Mouse (Mus musculus) liver, embryonic 11.5 days (tissue): ENCODE data around the gene Zfp518a. TPM values are rescaled to one million over a fixed set of nuclear protein-coding genes. Genes with fewer than 3 reads are reported as not detected.

ENCODE experiments used
- ATAC-seq: fragments of 200-750 bp; cut with Nextera tagmentation; replicated peaks from 2 replicates; pipeline ENCODE4 v1.8.0; 2017; ENCODE audit warnings: moderate number of reproducible peaks, mild to moderate bottlenecking, moderate TSS enrichment, moderate library complexity; ENCODE audit not compliant: low FRiP score
- DNase-seq: peaks from one replicate; pipeline ENCODE4 v3.0.0-alpha.2; 2017; ENCODE audit warnings: low spot score
- H3K27ac ChIP-seq: fragments of 300-500 bp; sonication (generic); 2 replicates; pipeline ENCODE4 v1.5.1; 2014; ENCODE audit warnings: mild to moderate bottlenecking, low read depth, low read length, control low read depth
- H3K27me3 ChIP-seq: fragments of 300-500 bp; sonication (generic); replicated peaks from 2 replicates; pipeline ENCODE4 v1.6.1; 2014; ENCODE audit warnings: low read length, mixed read lengths; ENCODE audit not compliant: control insufficient read depth, insufficient read depth
- H3K36me3 ChIP-seq: fragments of 300-500 bp; sonication (generic); 2 replicates; pipeline ENCODE4 v1.6.1; 2014; ENCODE audit warnings: mild to moderate bottlenecking, low read length, moderate library complexity, mixed read lengths; ENCODE audit not compliant: control insufficient read depth, insufficient read depth
- H3K4me1 ChIP-seq: fragments of 300-500 bp; sonication (generic); replicated peaks from 2 replicates; pipeline ENCODE4 v1.6.1; 2014; ENCODE audit warnings: low read length, mixed read lengths; ENCODE audit not compliant: control insufficient read depth, insufficient read depth
- H3K4me2 ChIP-seq: fragments of 300-500 bp; sonication (generic); 2 replicates; pipeline ENCODE4 v1.6.1; 2014; ENCODE audit warnings: mild to moderate bottlenecking, control low read depth, moderate library complexity
- H3K4me3 ChIP-seq: fragments of 300-500 bp; sonication (generic); 2 replicates; pipeline ENCODE4 v1.5.1; 2014; ENCODE audit warnings: low read depth, low read length, control low read depth
- H3K9ac ChIP-seq: fragments of 300-500 bp; sonication (generic); 2 replicates; pipeline ENCODE4 v1.6.1; 2014; ENCODE audit warnings: low read depth, low read length, control low read depth
- H3K9me3 ChIP-seq: fragments of 300-500 bp; sonication (generic); 2 replicates; pipeline ENCODE4 v1.6.1; 2016; ENCODE audit warnings: low read length, inconsistent platforms, mixed read lengths; ENCODE audit not compliant: control insufficient read depth
- WGBS: fragments of 180-500 bp; shearing (Covaris S2); extraction: QIAGEN DNeasy Blood & Tissue Kit; methylation state at CpG from one replicate; pipeline ENCODE4 v1.1.7; 2014; 5-methylcytosine and 5-hydroxymethylcytosine counted together
- polyA plus RNA-seq: library from polyadenylated mRNA; unstranded; fragments of >200 nt; fragmentation: Nextera tagmentation; extraction: Ambion mirVana; gene quantifications from 2 replicates; pipeline ENCODE4 v1.2.1, GENCODE M21; 2014

Zfp518a gene
- polyA plus RNA-seq, 1 experiment from 2014 or later = 13.7 TPM

GRCm38 (mm10) chr19:40888887-40889286 is 5.6 kb upstream of the Zfp518a start:
- whole genome bisulfite sequencing = 91% methylated on average over 1 of the region's 1 CpGs
- H3K4me1 ChIP-seq = no peaks in the 10 kb centered on the region
- no peak overlapping the region for H3K4me3 ChIP-seq
- no peak for ATAC-seq
- H3K36me3 ChIP-seq = no peaks in the 10 kb centered on the region
- no peak overlapping the region for H3K27ac ChIP-seq
- no peak overlapping the region for H3K4me2 ChIP-seq
- H3K27me3 ChIP-seq = peaks cover 16% of the 10 kb centered on the region
- DNase-seq = no peak
- H3K9me3 ChIP-seq = peaks cover 4% of the 10 kb centered on the region; the same call in 1 of the 2 replicates
- H3K9ac ChIP-seq = no peak overlapping the region

- DNase-seq = no peak
- ATAC-seq = peak; percentile 37
Observed at GRCm38 (mm10) chr19:40894071-40894506, 416 bp upstream of the Zfp518a start.

GRCm38 (mm10) chr19:40895393-40895703 is 843 bp downstream of the Zfp518a start:
- Histone ChIP-seq H3K4me2 (peak overlapping the region; percentile 76), H3K4me3 (peak overlapping the region; percentile 84), H3K9ac (peak overlapping the region; percentile 88), H3K9me3 (peaks cover 6% of the 10 kb centered on the region; the same call in 1 of the 2 replicates), H3K27me3 (0 out of 2 replicates have a peak, but pooled peaks cover 4% of the 10 kb centered on the region), H3K27ac (peak overlapping the region; percentile 92; the same call in 1 of the 2 replicates), H3K4me1 (no peaks in the 10 kb centered on the region), H3K36me3 (no peaks in the 10 kb centered on the region)
- WGBS = 1% methylated on average over 6 of the region's 6 CpGs
- no peak for ATAC-seq
- DNase-seq = no peak

More at GRCm38 (mm10) chr19:40894071-40894506, 416 bp upstream of the Zfp518a start:
- 43% methylated on average over 21 of the region's 21 CpGs for WGBS
- peak overlapping the region; percentile 92 for H3K27ac ChIP-seq
- H3K36me3 ChIP-seq = no peaks in the 10 kb centered on the region
- H3K9ac ChIP-seq = peak overlapping the region; percentile 88
- H3K4me2 ChIP-seq = peak overlapping the region; percentile 76
- peaks cover 6% of the 10 kb centered on the region; the same call in 1 of the 2 replicates for H3K9me3 ChIP-seq
- H3K4me3 ChIP-seq = peak overlapping the region; percentile 84
- H3K4me1 ChIP-seq = no peaks in the 10 kb centered on the region
- H3K27me3 ChIP-seq = 0 out of 2 replicates have a peak, but pooled peaks cover 4% of the 10 kb centered on the region

GRCm38 (mm10) chr19:40931581-40932369 is 37.3 kb downstream of the Zfp518a start:
- Histone ChIP-seq H3K9ac (no peak overlapping the region), H3K27me3 (no peaks in the 10 kb centered on the region), H3K27ac (no peak overlapping the region), H3K36me3 (no peaks in the 10 kb centered on the region), H3K4me2 (no peak overlapping the region), H3K4me3 (no peak overlapping the region), H3K4me1 (no peaks in the 10 kb centered on the region), H3K9me3 (no peaks in the 10 kb centered on the region)
- no peak for ATAC-seq
- 60% methylated on average over 9 of the region's 9 CpGs for WGBS
- no peak for DNase-seq

GRCm38 (mm10) chr19:40935376-40935775 is 40.9 kb downstream of the Zfp518a start:
- no peak overlapping the region for H3K4me2 ChIP-seq
- no peak overlapping the region for H3K27ac ChIP-seq
- no peaks in the 10 kb centered on the region for H3K4me1 ChIP-seq
- DNase-seq (no peak), ATAC-seq (no peak)
- H3K9ac ChIP-seq = no peak overlapping the region
- H3K9me3 ChIP-seq = no peaks in the 10 kb centered on the region
- no peak overlapping the region for H3K4me3 ChIP-seq
- H3K36me3 ChIP-seq = no peaks in the 10 kb centered on the region
- no peaks in the 10 kb centered on the region for H3K27me3 ChIP-seq
- 54% methylated on average over 8 of the region's 8 CpGs for WGBS

GRCm38 (mm10) chr19:40936038-40936437 is 41.5 kb downstream of the Zfp518a start:
- Histone ChIP-seq H3K27me3 (no peaks in the 10 kb centered on the region), H3K36me3 (no peaks in the 10 kb centered on the region), H3K9ac (no peak overlapping the region), H3K9me3 (no peaks in the 10 kb centered on the region), H3K27ac (no peak overlapping the region), H3K4me1 (no peaks in the 10 kb centered on the region), H3K4me2 (no peak overlapping the region), H3K4me3 (no peak overlapping the region)
- ATAC-seq (no peak), DNase-seq (no peak)
- WGBS = 51% methylated on average over 5 of the region's 5 CpGs

- Histone ChIP-seq H3K4me2 (no peak overlapping the region), H3K9me3 (no peaks in the 10 kb centered on the region), H3K27ac (no peak overlapping the region), H3K9ac (no peak overlapping the region), H3K4me1 (no peaks in the 10 kb centered on the region), H3K4me3 (no peak overlapping the region), H3K27me3 (no peaks in the 10 kb centered on the region), H3K36me3 (no peaks in the 10 kb centered on the region)
- no peak for ATAC-seq
- 83% methylated on average over 7 of the region's 7 CpGs for WGBS
- no peak for DNase-seq
Observed at GRCm38 (mm10) chr19:40943552-40943951, 49.0 kb downstream of the Zfp518a start.

GRCm38 (mm10) chr19:40946937-40947577 is 52.6 kb downstream of the Zfp518a start:
- Histone ChIP-seq H3K9ac (no peak overlapping the region), H3K27me3 (no peaks in the 10 kb centered on the region), H3K4me2 (no peak overlapping the region), H3K4me1 (no peaks in the 10 kb centered on the region), H3K27ac (no peak overlapping the region), H3K36me3 (no peaks in the 10 kb centered on the region), H3K9me3 (no peaks in the 10 kb centered on the region), H3K4me3 (no peak overlapping the region)
- DNase-seq (no peak), ATAC-seq (no peak)
- 75% methylated on average over 4 of the region's 4 CpGs for WGBS
